Mouse (Mus musculus) cortical plate, adult 2 months (tissue): ENCODE results near the gene Mcrip1. TPM values are rescaled to one million over a fixed set of nuclear protein-coding genes. Genes with fewer than 3 reads are reported as not detected.

Experiments used
- H3K27ac ChIP-seq: fragments of 200-500 bp; 2 replicates; pipeline ENCODE4 v1.5.1; 2012; ENCODE audit warnings: low read length, control low read depth, inconsistent platforms; ENCODE audit not compliant: insufficient read depth
- H3K4me1 ChIP-seq: fragments of 200-500 bp; 2 replicates; pipeline ENCODE4 v1.6.1; 2011; ENCODE audit warnings: low read length; ENCODE audit not compliant: control insufficient read depth, insufficient read depth
- H3K4me3 ChIP-seq: fragments of 200-500 bp; 2 replicates; pipeline ENCODE4 v1.5.1; 2011; ENCODE audit warnings: mild to moderate bottlenecking, low read length, control low read depth; ENCODE audit not compliant: insufficient read depth
- CTCF ChIP-seq: fragments of 200-500 bp; IDR thresholded peaks from 2 replicates; pipeline ENCODE4 v1.5.1; 2011; ENCODE audit warnings: mild to moderate bottlenecking, control low read depth, low read length; ENCODE audit not compliant: insufficient read depth; ENCODE audit errors: extremely low read depth
- POLR2A ChIP-seq: fragments of 200-500 bp; IDR thresholded peaks from 2 replicates; pipeline ENCODE4 v1.6.1; 2011; ENCODE audit warnings: mild to moderate bottlenecking, low read length, control low read depth; ENCODE audit not compliant: insufficient read depth; ENCODE audit errors: extremely low read depth
- polyA plus RNA-seq: library from polyadenylated mRNA; depleted of rRNA; stranded (reverse); fragments of >200 nt; gene quantifications from 2 replicates; pipeline ENCODE4 v1.2.3, GENCODE M21; 2012

The Mcrip1 gene
- polyA plus RNA-seq, 1 experiment = 160 TPM

DNA sequence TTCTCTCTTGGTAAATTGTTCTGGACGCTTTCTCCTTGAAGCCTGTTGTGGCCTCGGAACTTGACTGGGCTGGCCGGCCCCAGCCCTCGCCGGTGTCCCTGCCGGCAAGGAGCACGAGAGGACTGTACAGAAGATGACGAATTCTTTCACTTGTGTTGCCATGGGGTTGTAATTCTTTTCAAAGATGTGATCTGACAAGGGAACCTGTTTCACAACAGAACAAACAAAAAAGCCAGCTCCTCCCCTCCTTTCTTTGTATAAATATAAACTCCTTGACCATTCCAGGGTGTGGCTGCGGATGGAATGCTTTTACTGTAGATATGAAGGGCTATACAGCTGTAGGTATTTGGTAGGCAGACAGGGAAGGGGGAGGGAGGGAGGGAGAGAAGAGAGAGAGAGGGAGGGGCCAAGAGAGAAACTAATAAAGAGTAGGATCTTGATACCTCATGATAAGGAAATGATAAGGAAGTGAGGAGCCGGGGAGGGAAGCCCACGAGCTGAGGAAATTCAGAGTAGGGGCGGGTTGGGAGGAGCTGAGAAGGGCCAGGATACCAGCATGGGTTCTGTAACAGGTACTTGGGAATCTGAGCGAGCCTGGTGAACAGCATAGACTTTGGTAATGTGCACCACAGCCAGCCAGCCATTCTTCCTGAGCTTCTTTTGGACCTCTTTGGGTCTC is 41.8 kb downstream of the Mcrip1 start:
- Histone ChIP-seq H3K27ac (no peak overlapping the region), H3K4me3 (no peak overlapping the region), H3K4me1 (no peaks in the 10 kb centered on the region)
- TF ChIP-seq CTCF = no peak
- no peak for TF ChIP-seq POLR2A

DNA sequence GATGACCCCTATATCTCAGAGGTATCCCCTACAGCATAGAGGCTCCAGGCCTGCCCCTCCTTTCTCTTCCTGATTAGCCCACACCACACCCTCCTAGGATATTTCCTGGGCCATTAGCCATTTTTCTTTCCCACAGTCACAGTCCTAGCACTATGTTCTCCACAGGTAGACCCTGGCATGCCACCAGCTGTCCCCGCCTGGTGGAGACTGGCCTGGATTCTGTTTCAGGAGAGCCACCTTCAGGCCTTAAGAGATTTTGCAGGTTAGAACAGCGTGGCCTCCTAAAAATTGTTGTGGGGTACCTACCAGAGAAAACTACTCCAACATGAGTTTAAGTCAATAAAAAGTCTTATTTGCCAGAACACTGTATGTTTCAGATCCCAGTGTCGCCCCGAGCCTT is 42.6 kb downstream of the Mcrip1 start:
- H3K4me3 ChIP-seq = no peak overlapping the region
- H3K27ac ChIP-seq = no peak overlapping the region
- no peak for TF ChIP-seq POLR2A
- peak; percentile 28; the same call in 1 of the 2 replicates for TF ChIP-seq CTCF
- H3K4me1 ChIP-seq = no peaks in the 10 kb centered on the region

DNA sequence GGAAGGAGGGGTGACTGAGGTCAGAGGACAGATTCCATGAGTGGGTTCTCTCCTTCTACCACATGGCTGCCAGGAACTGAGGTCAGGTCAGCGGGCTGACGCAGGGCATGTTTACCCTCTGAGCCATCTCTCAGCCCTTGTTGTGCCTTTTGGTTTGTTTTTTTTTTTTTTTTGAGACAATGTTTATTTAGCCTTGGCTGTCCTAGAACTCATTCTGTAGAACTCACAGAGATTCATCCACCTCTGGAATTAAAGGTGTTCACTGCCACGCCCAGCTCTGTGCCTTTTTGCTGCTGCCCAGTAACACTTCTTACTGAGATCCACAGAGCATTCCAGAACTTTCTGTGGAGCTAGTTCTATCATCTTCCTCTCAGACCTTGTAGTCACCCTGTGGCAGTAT is 43.9 kb downstream of the Mcrip1 start:
- no peak for TF ChIP-seq CTCF
- no peak for TF ChIP-seq POLR2A

DNA sequence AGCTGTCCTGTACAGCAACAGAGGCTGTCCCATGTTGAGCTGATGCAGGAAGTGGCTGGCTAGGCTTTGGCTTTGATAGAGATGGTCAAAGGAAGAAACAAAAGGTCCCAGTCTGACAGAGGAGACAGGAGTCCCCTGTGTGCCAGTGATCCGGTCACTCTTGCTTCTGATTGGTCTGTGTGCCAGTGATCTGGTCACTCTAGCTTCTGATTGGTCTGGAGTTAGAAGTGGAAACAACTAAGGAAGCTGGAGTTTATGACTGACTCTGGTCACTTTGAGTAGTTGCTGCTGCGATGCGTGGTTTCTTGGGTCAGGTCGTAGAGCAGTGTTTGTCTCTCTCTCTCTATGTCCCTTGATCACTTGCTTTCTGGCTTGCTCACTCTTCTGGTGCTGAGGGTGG is 47.8 kb downstream of the Mcrip1 start:
- TF ChIP-seq POLR2A (no peak), CTCF (no peak)
- H3K4me1 ChIP-seq = no peaks in the 10 kb centered on the region

More for the DNA sequence above, 43.9 kb downstream of the Mcrip1 start:
- Histone ChIP-seq H3K4me1 (no peaks in the 10 kb centered on the region), H3K4me3 (no peak overlapping the region), H3K27ac (no peak overlapping the region)

DNA sequence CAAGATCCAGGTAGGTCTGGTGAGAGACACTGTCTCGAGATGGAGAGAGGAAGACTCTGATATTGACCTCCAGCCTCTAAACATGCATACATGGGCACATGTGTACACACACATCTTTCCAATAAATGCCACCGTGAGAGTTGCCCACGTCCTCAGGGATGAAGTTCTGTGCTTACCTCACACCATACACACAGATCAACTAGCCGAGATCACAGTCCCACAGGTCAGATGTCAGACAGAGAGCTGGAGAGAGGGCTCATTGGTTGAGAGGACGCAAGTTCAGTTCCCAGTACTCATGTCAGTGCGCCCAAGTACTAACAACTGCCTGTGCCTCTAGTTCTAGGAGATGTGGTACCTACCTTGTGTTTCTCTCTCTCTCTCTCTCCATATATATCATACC is 48.5 kb downstream of the Mcrip1 start:
- TF ChIP-seq POLR2A (no peak), CTCF (no peak)
- Histone ChIP-seq H3K4me3 (no peak overlapping the region), H3K4me1 (no peaks in the 10 kb centered on the region), H3K27ac (no peak overlapping the region)

More for the DNA sequence above, 47.8 kb downstream of the Mcrip1 start:
- Histone ChIP-seq H3K27ac (no peak overlapping the region), H3K4me3 (no peak overlapping the region)

DNA sequence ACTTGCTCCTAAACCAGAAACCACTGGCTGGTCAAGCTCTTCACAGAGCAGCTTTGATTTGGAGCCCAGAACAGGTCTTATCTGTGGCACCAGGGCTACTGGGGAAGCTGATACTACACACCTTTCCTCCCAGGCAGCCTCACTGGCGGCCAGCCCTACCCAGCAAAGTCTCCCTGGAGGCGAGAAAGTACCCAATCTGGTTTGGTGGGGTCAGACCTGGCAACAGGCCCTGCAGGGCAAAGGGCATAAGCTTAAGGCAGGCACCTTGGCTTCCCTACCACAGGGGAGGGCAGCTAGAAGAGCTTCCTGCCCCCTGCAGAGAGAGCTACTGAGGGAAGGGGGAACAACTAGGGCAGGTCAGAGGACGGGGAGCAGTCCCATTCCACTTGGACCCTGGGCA is 49.2 kb downstream of the Mcrip1 start:
- Histone ChIP-seq H3K27ac (no peak overlapping the region), H3K4me1 (no peaks in the 10 kb centered on the region), H3K4me3 (no peak overlapping the region)
- TF ChIP-seq CTCF (no peak), POLR2A (no peak)

DNA sequence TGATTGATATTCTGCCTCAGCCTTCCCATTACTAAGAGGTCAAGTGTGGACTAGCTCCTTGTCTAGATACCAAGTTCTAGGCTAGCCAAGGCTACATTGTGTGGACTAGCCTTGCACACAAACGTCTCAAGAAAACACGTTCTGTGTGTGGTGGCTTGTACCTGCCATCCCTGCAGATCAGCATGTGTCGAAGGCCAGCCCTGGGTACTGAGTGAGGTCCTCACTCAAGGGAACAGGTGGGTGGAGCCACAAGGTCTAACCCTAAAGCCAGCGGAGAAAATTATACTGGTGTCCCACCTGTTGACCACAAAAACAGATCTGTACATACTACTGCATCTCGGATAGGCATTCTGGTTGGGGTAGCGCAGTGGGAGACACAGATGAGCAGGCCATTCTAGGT is 49.6 kb downstream of the Mcrip1 start:
- H3K4me1 ChIP-seq = no peaks in the 10 kb centered on the region
- H3K27ac ChIP-seq = no peak overlapping the region
- H3K4me3 ChIP-seq = no peak overlapping the region
- TF ChIP-seq CTCF (no peak), POLR2A (no peak)

DNA sequence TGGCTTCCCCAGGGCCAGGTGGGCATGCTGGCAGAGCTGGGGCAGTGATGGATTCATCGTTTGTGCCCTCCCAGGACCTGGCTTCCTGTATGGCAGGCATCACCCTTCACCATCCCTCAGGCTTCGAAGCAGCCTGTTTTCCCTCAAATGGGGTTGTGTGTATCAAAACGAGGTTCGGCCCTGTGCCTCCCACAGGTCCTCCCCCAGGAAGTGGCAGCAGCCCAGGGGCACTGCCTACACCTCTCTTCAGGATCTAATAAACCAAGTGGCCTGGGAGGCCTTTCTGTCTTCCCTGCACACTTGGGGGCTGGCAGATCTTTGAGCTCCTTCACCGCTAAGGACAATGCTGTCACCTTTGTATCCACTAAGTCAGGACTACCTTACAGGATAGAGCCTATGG is 50.6 kb downstream of the Mcrip1 start:
- no peak overlapping the region for H3K27ac ChIP-seq
- no peak overlapping the region for H3K4me3 ChIP-seq
- no peak for TF ChIP-seq POLR2A
- TF ChIP-seq CTCF = no peak
- no peaks in the 10 kb centered on the region for H3K4me1 ChIP-seq

DNA sequence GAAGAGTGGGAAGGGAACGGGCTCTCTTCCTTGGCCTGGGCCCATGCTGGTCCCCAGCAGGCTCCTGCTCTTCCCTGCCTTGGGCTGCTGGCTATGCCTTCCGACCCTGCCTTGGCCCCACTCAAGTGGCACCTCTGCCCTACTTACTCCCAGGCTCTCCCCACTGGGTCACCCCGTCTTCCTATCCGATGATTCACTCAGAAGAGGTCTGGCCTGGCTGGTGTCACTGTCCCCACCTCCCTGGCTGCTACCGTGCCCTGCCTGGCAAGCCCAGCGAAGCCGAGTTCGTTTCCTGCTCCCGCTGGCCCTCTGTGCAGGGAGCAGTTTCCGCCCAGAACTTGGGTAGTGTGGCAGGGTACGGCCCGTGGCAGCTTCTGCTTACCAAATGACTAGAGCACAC is 51.3 kb downstream of the Mcrip1 start:
- no peak overlapping the region for H3K4me3 ChIP-seq
- H3K27ac ChIP-seq = no peak overlapping the region
- H3K4me1 ChIP-seq = no peaks in the 10 kb centered on the region
- TF ChIP-seq POLR2A (no peak), CTCF (no peak)

DNA sequence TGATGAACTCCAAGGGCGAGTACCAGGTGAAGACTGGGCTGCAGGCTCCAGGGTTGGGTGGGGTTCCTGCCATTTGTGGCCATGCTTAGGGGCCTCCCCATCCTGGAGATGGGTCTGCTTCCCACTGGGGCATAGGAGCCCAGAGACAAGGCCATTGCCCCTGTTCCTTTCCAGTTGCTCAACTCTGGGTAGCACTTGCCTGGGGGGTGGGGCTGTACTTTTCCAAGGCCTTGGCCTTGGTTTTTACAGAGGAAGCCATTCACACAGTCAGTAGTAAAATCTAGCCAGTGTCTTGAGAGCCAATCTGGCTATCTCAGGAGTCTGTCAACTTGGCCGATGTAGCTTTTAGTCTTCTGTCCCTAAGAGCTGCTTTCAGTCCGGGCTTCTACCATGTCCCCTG is 52.1 kb downstream of the Mcrip1 start:
- Histone ChIP-seq H3K4me3 (no peak overlapping the region), H3K4me1 (peaks cover 1% of the 10 kb centered on the region), H3K27ac (no peak overlapping the region)
- TF ChIP-seq POLR2A = no peak
- no peak for TF ChIP-seq CTCF
